Mouse (Mus musculus): ENCODE results near the gene Edn2. TPM values are rescaled to one million over a fixed set of nuclear protein-coding genes. Genes with fewer than 3 reads are reported as not detected.

The Edn2 gene
- total and polyA plus RNA-seq, 2 experiments from 2014 or later: 0.10 TPM; not detected in 1

GRCm38 (mm10) chr4:120127333-120127732 lies 33.7 kb upstream of the Edn2 start:
- 79% methylated on average over 3 of the region's 3 CpGs for WGBS
- Histone ChIP-seq H3K9me3 (ENCODE audit: low read length) (no peaks in the 10 kb centered on the region), H3K27me3 (ENCODE audit: insufficient read depth, low read length) (no peaks in the 10 kb centered on the region), H3K4me1 (ENCODE audit: insufficient read depth, low read length) (no peaks in the 10 kb centered on the region), H3K4me3 (ENCODE audit: low read depth, low read length) (no peak overlapping the region), H3K9ac (replicated peaks; ENCODE audit: low read length, poor library complexity, severe bottlenecking) (no peak overlapping the region), H3K4me2 (ENCODE audit: low read depth, low read length, poor library complexity, severe bottlenecking) (no peak overlapping the region), H3K36me3 (ENCODE audit: insufficient read depth, low read length) (peaks cover 10% of the 10 kb centered on the region; the same call in 1 of the 2 replicates), H3K27ac (ENCODE audit: low read depth, low read length) (no peak overlapping the region)
- DNase-seq (ENCODE audit: low spot score) (no peak), ATAC-seq (ENCODE audit: low FRiP score) (no peak)
- no peak for TF ChIP-seq CTCF (IDR thresholded peaks at IDR 0.05)

GRCm38 (mm10) chr4:120128033-120128432 lies 33.0 kb upstream of the Edn2 start:
- H3K9me3 ChIP-seq (ENCODE audit: low read length): no peaks in the 10 kb centered on the region
- ATAC-seq (ENCODE audit: low FRiP score): no peak
- no peaks in the 10 kb centered on the region for H3K27me3 ChIP-seq (ENCODE audit: insufficient read depth, low read length)
- DNase-seq (ENCODE audit: low spot score): peak; percentile 66
- H3K27ac ChIP-seq (ENCODE audit: low read depth, low read length): no peak overlapping the region
- H3K4me2 ChIP-seq (ENCODE audit: low read depth, low read length, poor library complexity, severe bottlenecking): no peak overlapping the region
- no peaks in the 10 kb centered on the region for H3K4me1 ChIP-seq (ENCODE audit: insufficient read depth, low read length)
- 82% methylated on average over 4 of the region's 4 CpGs for WGBS
- no peak overlapping the region for H3K9ac ChIP-seq (replicated peaks; ENCODE audit: low read length, poor library complexity, severe bottlenecking)
- TF ChIP-seq CTCF (IDR thresholded peaks at IDR 0.05): no peak
- no peak overlapping the region for H3K4me3 ChIP-seq (ENCODE audit: low read depth, low read length)
- H3K36me3 ChIP-seq (ENCODE audit: insufficient read depth, low read length): peaks cover 12% of the 10 kb centered on the region; the same call in 1 of the 2 replicates

GRCm38 (mm10) chr4:120129233-120129885 lies 31.6 kb upstream of the Edn2 start:
- peak; percentile 96 for TF ChIP-seq CTCF (IDR thresholded peaks at IDR 0.05)
- WGBS: 42% methylated on average over 4 of the region's 4 CpGs
- Histone ChIP-seq H3K4me2 (ENCODE audit: low read depth, low read length, poor library complexity, severe bottlenecking) (no peak overlapping the region), H3K27ac (ENCODE audit: low read depth, low read length) (no peak overlapping the region), H3K9ac (replicated peaks; ENCODE audit: low read length, poor library complexity, severe bottlenecking) (no peak overlapping the region), H3K27me3 (ENCODE audit: insufficient read depth, low read length) (no peaks in the 10 kb centered on the region), H3K4me3 (ENCODE audit: low read depth, low read length) (no peak overlapping the region), H3K9me3 (ENCODE audit: low read length) (no peaks in the 10 kb centered on the region), H3K4me1 (ENCODE audit: insufficient read depth, low read length) (no peaks in the 10 kb centered on the region), H3K36me3 (ENCODE audit: insufficient read depth, low read length) (peaks cover 16% of the 10 kb centered on the region)
- peak; percentile 88 for DNase-seq (ENCODE audit: low spot score)
- peak; percentile 76 for ATAC-seq (ENCODE audit: low FRiP score)

GRCm38 (mm10) chr4:120130926-120131325 lies 30.1 kb upstream of the Edn2 start:
- Histone ChIP-seq H3K4me1 (ENCODE audit: insufficient read depth, low read length) (no peaks in the 10 kb centered on the region), H3K27ac (ENCODE audit: low read depth, low read length) (no peak overlapping the region), H3K4me2 (ENCODE audit: low read depth, low read length, poor library complexity, severe bottlenecking) (no peak overlapping the region), H3K9me3 (ENCODE audit: low read length) (no peaks in the 10 kb centered on the region), H3K27me3 (ENCODE audit: insufficient read depth, low read length) (no peaks in the 10 kb centered on the region), H3K4me3 (ENCODE audit: low read depth, low read length) (no peak overlapping the region), H3K36me3 (ENCODE audit: insufficient read depth, low read length) (peaks cover 16% of the 10 kb centered on the region), H3K9ac (replicated peaks; ENCODE audit: low read length, poor library complexity, severe bottlenecking) (no peak overlapping the region)
- ATAC-seq (ENCODE audit: low FRiP score) (no peak), DNase-seq (ENCODE audit: low spot score) (no peak)
- TF ChIP-seq CTCF (IDR thresholded peaks at IDR 0.05): no peak
- WGBS: 78% methylated on average over 4 of the region's 4 CpGs

DNA sequence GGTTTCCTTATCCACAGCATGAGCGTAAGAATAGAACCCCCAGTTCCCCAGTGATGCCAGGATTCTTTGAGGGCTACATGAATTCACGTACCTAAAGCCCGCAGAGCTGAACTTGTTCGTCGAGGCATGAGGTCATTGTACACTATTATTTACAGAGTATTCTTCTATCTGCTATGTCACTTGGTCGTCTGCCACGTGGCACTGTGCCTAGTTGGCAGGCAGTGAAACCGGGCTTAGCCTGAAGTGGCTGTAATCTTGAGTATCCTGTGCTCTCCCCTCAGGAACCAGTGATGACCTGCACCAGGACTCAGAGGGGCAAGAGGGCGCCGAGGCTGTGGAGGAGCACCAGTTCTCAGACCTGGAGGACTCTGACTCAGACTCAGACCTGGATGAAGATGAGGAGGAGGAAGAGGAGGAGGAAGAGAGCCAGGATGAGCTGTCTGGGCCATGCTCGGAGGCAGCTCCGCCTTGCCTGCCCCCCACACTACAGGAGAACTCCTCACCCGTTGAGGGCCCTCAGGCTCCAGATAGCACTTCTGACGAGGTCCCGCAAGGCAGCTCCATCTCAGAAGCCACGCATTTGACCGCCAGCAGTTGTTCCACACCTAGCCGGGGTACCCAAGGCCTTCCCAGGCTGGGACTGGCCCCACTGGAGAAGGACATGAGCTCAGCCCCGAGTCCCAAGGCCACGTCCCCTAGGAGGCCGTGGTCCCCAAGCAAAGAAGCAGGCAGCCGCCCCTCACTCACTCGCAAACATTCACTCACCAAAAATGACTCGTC lies 29.4 kb upstream of the Edn2 start:
- TF ChIP-seq CTCF (IDR thresholded peaks at IDR 0.05): no peak
- WGBS: 77% methylated on average over 24 of the region's 24 CpGs
- peaks cover 16% of the 10 kb centered on the region for H3K36me3 ChIP-seq (ENCODE audit: insufficient read depth, low read length)
- no peak overlapping the region for H3K4me3 ChIP-seq (ENCODE audit: low read depth, low read length)
- ATAC-seq (ENCODE audit: low FRiP score) (no peak), DNase-seq (ENCODE audit: low spot score) (peak; percentile 76)
- no peak overlapping the region for H3K9ac ChIP-seq (replicated peaks; ENCODE audit: low read length, poor library complexity, severe bottlenecking)
- no peaks in the 10 kb centered on the region for H3K9me3 ChIP-seq (ENCODE audit: low read length)
- H3K27ac ChIP-seq (ENCODE audit: low read depth, low read length): no peak overlapping the region
- no peak overlapping the region for H3K4me2 ChIP-seq (ENCODE audit: low read depth, low read length, poor library complexity, severe bottlenecking)
- no peaks in the 10 kb centered on the region for H3K4me1 ChIP-seq (ENCODE audit: insufficient read depth, low read length)
- H3K27me3 ChIP-seq (ENCODE audit: insufficient read depth, low read length): no peaks in the 10 kb centered on the region

- TF ChIP-seq CTCF (IDR thresholded peaks at IDR 0.05): no peak
- DNase-seq (ENCODE audit: low spot score) (no peak), ATAC-seq (ENCODE audit: low FRiP score) (no peak)
- H3K27me3 ChIP-seq (ENCODE audit: insufficient read depth, low read length): no peaks in the 10 kb centered on the region
- WGBS: 71% methylated on average over 6 of the region's 6 CpGs
- H3K4me1 ChIP-seq (ENCODE audit: insufficient read depth, low read length): no peaks in the 10 kb centered on the region
- no peak overlapping the region for H3K27ac ChIP-seq (ENCODE audit: low read depth, low read length)
- H3K4me3 ChIP-seq (ENCODE audit: low read depth, low read length): no peak overlapping the region
- H3K4me2 ChIP-seq (ENCODE audit: low read depth, low read length, poor library complexity, severe bottlenecking): no peak overlapping the region
- no peaks in the 10 kb centered on the region for H3K9me3 ChIP-seq (ENCODE audit: low read length)
- no peak overlapping the region for H3K9ac ChIP-seq (replicated peaks; ENCODE audit: low read length, poor library complexity, severe bottlenecking)
- H3K36me3 ChIP-seq (ENCODE audit: insufficient read depth, low read length): peaks cover 13% of the 10 kb centered on the region
These were observed 26.8 kb upstream of the Edn2 start for GRCm38 (mm10) chr4:120134223-120134622.
